Mouse (Mus musculus) urinary bladder, postnatal 4 days (tissue): ENCODE measurements around the gene Ndufaf7.

Experiments used
- DNase-seq, 2 experiments: peaks; one replicate each; pipeline ENCODE4 v3.0.0; 2021 to 2022; ENCODE audit warnings: low spot score in 2 of 2

The Ndufaf7 gene

GRCm38 (mm10) chr17:78964387-78964786 is 27.5 kb downstream of the Ndufaf7 start:
- DNase-seq, result no peak

- no peak for DNase-seq
Observed at GRCm38 (mm10) chr17:78966092-78966883, 29.4 kb downstream of the Ndufaf7 start.

- no peak for DNase-seq
Observed at GRCm38 (mm10) chr17:78968500-78968899, 31.6 kb downstream of the Ndufaf7 start.

GRCm38 (mm10) chr17:78983166-78983565 is 46.2 kb downstream of the Ndufaf7 start:
- DNase-seq, result no peak

- DNase-seq, result no peak
Observed at GRCm38 (mm10) chr17:78983736-78984135, 46.8 kb downstream of the Ndufaf7 start.

GRCm38 (mm10) chr17:78989015-78989414 is 52.1 kb downstream of the Ndufaf7 start:
- DNase-seq, result no peak

- no peak for DNase-seq
Observed at GRCm38 (mm10) chr17:78991549-78991948, 54.6 kb downstream of the Ndufaf7 start.

GRCm38 (mm10) chr17:78992303-78993027 is 55.5 kb downstream of the Ndufaf7 start:
- DNase-seq, result no peak

GRCm38 (mm10) chr17:78993670-78994069 is 56.7 kb downstream of the Ndufaf7 start:
- no peak for DNase-seq

- DNase-seq, result no peak
Observed at GRCm38 (mm10) chr17:78994382-78994781, 57.4 kb downstream of the Ndufaf7 start.

- DNase-seq, result no peak
Observed at GRCm38 (mm10) chr17:78994931-78995820, 58.2 kb downstream of the Ndufaf7 start.
